Mouse (Mus musculus): ENCODE data around the gene Chid1.

DNA sequence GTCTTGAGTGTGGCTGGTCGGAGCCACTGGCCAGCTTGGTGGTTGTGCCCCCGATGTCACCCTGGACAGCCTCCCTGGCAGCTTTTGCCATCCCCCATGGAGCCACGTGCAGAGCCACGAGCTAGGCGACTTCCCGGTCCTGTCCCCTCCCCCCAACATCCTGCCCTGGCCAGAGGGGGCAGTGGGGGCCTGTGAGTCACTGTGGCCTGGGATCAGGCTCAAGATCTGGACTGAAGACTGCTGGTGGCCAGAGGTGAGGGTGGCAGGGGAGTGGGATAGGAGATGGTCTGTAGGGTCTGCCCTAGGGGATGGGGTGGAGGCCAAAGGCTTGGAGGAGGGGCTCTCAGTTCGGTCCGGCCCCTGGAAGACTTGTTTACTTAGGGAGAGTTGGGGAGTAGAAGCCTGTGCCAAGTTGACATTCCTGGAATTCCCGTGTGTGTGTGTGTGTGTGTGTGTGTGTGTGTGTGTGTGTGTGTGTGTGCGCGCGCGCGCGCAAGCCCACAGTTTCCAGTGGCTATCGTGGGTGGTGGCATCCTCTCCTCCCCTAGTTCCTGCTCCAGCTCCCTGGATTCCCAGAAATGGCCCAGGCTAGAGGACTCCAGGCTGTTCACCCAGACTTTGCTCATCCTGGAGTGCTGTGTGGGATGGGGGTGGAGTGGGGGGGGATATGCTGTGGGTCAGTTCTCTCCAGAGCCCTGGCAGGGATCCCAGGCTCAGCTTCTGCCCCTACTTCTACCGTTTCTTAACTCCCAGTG, 63.3 kb downstream of the Chid1 start:
- TF ChIP-seq CTCF (IDR thresholded peaks at IDR 0.05; ENCODE audit: low read depth) (peak; percentile 36), EP300 (IDR thresholded peaks at IDR 0.05; ENCODE audit: low read depth) (peak; percentile 94)
